Comparison of ENCODE assay signal across 21 mouse cellular contexts in the genomic region with DNA sequence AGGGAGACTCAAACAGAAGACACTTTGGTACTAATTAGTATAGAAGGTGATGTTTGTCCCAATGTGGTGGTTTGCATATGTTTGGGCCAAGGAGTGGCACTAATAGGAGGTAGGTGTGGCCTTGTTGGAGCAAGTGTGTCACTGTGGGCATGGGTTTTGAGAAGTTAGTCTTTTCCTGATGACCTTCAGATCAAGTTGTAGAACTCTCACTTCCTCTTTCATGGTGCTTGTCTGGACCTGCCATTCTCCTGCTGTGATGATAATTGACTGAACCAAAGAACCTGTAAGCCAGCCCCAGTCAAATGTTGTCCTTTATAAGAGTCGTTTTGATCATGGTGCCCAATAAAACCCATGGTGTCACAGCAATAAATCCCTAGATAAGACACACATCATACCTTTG.
"Had no signal": no experiment of that assay in that cellular context is flagged by ENCODE, and none has a peak within 500 bp of the region (broad histone marks: within the 10 kb centered on the region; RNA-seq: fewer than 3 reads in every experiment).

No protein-coding gene starts in this region.

- H3K27me3 ChIP-seq: kidney, embryonic 15.5 days; limb, embryonic 12.5 days; limb, embryonic 15.5 days had no signal

- H3K4me2 ChIP-seq: kidney, embryonic 15.5 days; limb, embryonic 12.5 days; limb, embryonic 15.5 days; liver, embryonic 11.5 days; lung, embryonic 14.5 days; midbrain, embryonic 11.5 days had no signal

- H3K4me1 ChIP-seq: kidney, embryonic 15.5 days; limb, embryonic 12.5 days; limb, embryonic 15.5 days had no signal

- H3K4me3 ChIP-seq: kidney, embryonic 15.5 days; limb, embryonic 12.5 days; limb, embryonic 15.5 days had no signal

- H3K36me3 ChIP-seq: kidney, embryonic 15.5 days; limb, embryonic 12.5 days; limb, embryonic 15.5 days had no signal

- H3K27ac ChIP-seq: kidney, embryonic 15.5 days; limb, embryonic 12.5 days; limb, embryonic 15.5 days; liver, embryonic 14.5 days; macrophage; stomach, postnatal 0 days had no signal

- DNase-seq: kidney, adult 11 months; kidney, adult 8-10 months; kidney, postnatal 10 days; kidney, postnatal 36 days; liver, postnatal 0 days; lung, embryonic 14.5 days; midbrain, embryonic 14.5 days; right cerebral cortex, adult 18-20 months; right cerebral cortex, postnatal 14 days; spleen, adult 18-20 months; thymus, adult 2 months; thymus, postnatal 25 days had no signal

- H3K9me3 ChIP-seq: kidney, embryonic 15.5 days; limb, embryonic 12.5 days; limb, embryonic 15.5 days had no signal

- ATAC-seq: liver, postnatal 0 days; lung, postnatal 0 days had no signal

- H3K9ac ChIP-seq: kidney, embryonic 15.5 days; limb, embryonic 12.5 days; limb, embryonic 15.5 days; liver, embryonic 14.5 days; liver, postnatal 0 days; lung, embryonic 14.5 days had no signal
